Mouse (Mus musculus) heart, embryonic 13.5 days (tissue): ENCODE results near the gene Cd1d1. TPM values are rescaled to one million over a fixed set of nuclear protein-coding genes. Genes with fewer than 3 reads are reported as not detected.

ENCODE experiments used
- ATAC-seq: fragments of 200-750 bp; cut with Nextera tagmentation; 2 replicates; pipeline ENCODE4 v1.8.0; 2017; ENCODE audit warnings: moderate TSS enrichment; ENCODE audit not compliant: insufficient number of reproducible peaks, low FRiP score, low TSS enrichment; ENCODE audit errors: extremely low read depth
- H3K27ac ChIP-seq: fragments of 300-500 bp; sonication (generic); replicated peaks from 2 replicates; pipeline ENCODE4 v1.5.1; 2015; ENCODE audit warnings: moderate library complexity, mild to moderate bottlenecking, inconsistent platforms
- H3K27me3 ChIP-seq: fragments of 300-500 bp; sonication (generic); replicated peaks from 2 replicates; pipeline ENCODE4 v1.6.1; 2015; ENCODE audit warnings: mild to moderate bottlenecking, inconsistent platforms
- H3K36me3 ChIP-seq: fragments of 300-500 bp; sonication (generic); 2 replicates; pipeline ENCODE4 v1.6.1; 2015; ENCODE audit warnings: mild to moderate bottlenecking, inconsistent platforms
- H3K4me1 ChIP-seq: fragments of 300-500 bp; sonication (generic); 2 replicates; pipeline ENCODE4 v1.6.1; 2015; ENCODE audit warnings: inconsistent platforms
- H3K4me2 ChIP-seq: fragments of 300-500 bp; sonication (generic); 2 replicates; pipeline ENCODE4 v1.6.1; 2015; ENCODE audit warnings: inconsistent platforms, mild to moderate bottlenecking, moderate library complexity
- H3K4me3 ChIP-seq: fragments of 300-500 bp; sonication (generic); 2 replicates; pipeline ENCODE4 v1.5.1; 2015; ENCODE audit warnings: moderate library complexity, mild to moderate bottlenecking, inconsistent platforms
- H3K9ac ChIP-seq: fragments of 300-500 bp; sonication (generic); 2 replicates; pipeline ENCODE4 v1.6.1; 2015; ENCODE audit warnings: inconsistent platforms, mild to moderate bottlenecking, moderate library complexity
- H3K9me3 ChIP-seq: fragments of 300-500 bp; sonication (generic); 2 replicates; pipeline ENCODE4 v1.6.1; 2016; ENCODE audit warnings: inconsistent platforms
- whole genome bisulfite sequencing: fragments of 180-500 bp; shearing (Covaris S2); methylation state at CpG from one replicate; pipeline ENCODE4 v1.1.7; 2015; ENCODE audit warnings: mixed read lengths; 5-methylcytosine and 5-hydroxymethylcytosine counted together
- polyA plus RNA-seq: library from polyadenylated mRNA; unstranded; fragments of >200 nt; fragmentation: Nextera tagmentation; extraction: Ambion mirVana; gene quantifications from 2 replicates; pipeline ENCODE4 v1.2.1, GENCODE M21; 2015

Cd1d1 gene
- polyA plus RNA-seq, 1 experiment from 2014 or later = 53.0 TPM

DNA sequence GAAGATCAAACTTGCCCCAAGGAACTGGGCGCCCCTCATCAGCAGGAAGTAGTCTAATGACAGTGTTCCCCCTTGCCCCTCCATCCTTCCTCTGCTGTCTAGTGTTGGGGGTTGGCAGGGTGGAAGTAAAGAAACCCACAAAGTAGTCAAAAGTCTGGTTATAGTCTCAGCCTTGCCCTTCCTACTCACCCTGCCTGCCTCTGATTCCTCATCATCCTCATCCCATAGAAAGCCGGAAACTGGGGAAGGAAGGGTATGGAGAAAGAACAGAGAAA is 37.9 kb downstream of the Cd1d1 start:
- Histone ChIP-seq H3K27ac (no peak overlapping the region), H3K4me2 (no peak overlapping the region), H3K9me3 (no peaks in the 10 kb centered on the region), H3K9ac (no peak overlapping the region), H3K4me3 (no peak overlapping the region), H3K27me3 (no peaks in the 10 kb centered on the region), H3K4me1 (no peaks in the 10 kb centered on the region), H3K36me3 (no peaks in the 10 kb centered on the region)
- no peak for ATAC-seq
- 85% methylated on average over 2 of the region's 2 CpGs for WGBS

DNA sequence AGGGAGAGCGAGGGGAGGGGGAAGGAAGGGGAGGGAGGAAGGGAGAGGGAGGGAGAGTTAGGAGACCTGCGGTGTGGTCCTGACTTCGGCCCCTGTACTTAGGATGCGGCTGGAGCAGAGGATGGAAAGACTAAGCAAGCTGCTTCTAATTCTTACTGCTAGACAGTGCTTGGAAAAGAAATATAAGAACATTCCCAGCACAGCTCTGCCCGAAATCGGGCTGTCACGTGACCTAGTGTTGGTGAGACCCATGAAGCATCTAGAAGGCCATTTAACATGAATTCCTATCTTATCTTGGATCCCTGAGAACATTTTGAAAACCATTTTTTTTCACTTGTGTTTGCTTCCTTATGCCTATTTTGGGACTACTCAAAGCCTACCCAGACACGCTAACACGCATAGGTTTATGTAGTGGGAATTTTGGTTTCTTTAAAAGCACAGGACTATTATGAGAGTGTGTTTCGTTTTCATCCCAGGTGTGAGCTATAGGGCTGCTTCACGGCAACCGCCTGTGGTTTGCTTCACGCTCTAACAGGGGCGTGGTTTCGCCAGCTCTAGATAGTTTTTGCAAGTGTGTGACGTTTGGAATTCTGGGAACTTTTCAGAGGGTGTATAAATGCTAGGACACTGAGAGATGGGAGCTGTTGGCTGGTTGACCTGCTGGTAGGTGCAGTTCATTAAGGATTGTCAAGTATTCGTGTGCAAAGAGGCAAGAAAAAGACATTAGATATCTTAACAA is 38.4 kb downstream of the Cd1d1 start:
- H3K9me3 ChIP-seq = no peaks in the 10 kb centered on the region
- H3K4me2 ChIP-seq = no peak overlapping the region
- H3K9ac ChIP-seq = no peak overlapping the region
- ATAC-seq = no peak
- no peaks in the 10 kb centered on the region for H3K36me3 ChIP-seq
- no peak overlapping the region for H3K27ac ChIP-seq
- no peaks in the 10 kb centered on the region for H3K27me3 ChIP-seq
- H3K4me1 ChIP-seq = no peaks in the 10 kb centered on the region
- H3K4me3 ChIP-seq = no peak overlapping the region
- whole genome bisulfite sequencing = 77% methylated on average over 17 of the region's 17 CpGs

DNA sequence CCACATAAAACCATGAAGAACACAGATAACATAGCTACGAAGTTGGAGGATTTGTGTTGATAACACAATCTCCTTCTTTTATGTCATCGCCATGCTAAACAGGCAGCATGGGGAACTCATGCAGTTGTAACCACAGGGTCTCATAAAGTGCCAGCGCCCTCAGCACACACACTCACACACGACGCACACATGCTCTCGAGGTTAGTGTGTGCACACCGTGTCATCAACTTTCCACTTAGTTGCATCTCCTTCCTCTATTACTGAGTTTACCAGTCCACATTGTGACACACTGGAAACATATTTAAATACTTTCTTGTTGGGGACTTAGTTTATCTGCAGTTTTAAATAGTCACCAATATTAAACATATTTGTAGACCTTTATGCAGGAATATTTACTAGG is 40.2 kb downstream of the Cd1d1 start:
- Histone ChIP-seq H3K36me3 (no peaks in the 10 kb centered on the region), H3K4me3 (no peak overlapping the region), H3K27me3 (no peaks in the 10 kb centered on the region), H3K9ac (no peak overlapping the region), H3K4me1 (no peaks in the 10 kb centered on the region; the same call in 1 of the 2 replicates), H3K27ac (no peak overlapping the region), H3K9me3 (no peaks in the 10 kb centered on the region), H3K4me2 (no peak overlapping the region)
- ATAC-seq = no peak
- 71% methylated on average over 7 of the region's 7 CpGs for WGBS

DNA sequence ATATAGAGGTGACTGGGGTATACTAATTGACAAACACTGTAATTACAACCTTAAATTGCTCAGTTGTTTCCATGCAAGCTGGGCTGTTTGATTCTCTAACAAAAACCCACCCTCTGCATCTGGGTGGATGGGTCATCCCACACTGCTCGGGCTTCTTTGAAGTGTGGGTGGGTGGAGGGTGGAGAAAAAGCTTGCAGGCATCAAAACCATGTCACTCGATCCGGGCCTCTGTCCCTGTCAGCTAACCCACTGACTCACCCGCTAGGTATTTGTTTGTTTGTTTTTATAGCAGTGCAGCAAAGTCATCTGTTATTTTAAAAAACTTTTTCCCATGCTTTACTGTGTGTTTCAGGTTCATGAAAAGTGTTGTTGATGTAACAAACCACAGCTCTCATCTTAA is 43.9 kb downstream of the Cd1d1 start:
- H3K9me3 ChIP-seq = peaks cover 6% of the 10 kb centered on the region; the same call in 1 of the 2 replicates
- H3K4me2 ChIP-seq = no peak overlapping the region
- no peak overlapping the region for H3K9ac ChIP-seq
- no peaks in the 10 kb centered on the region; the same call in 1 of the 2 replicates for H3K4me1 ChIP-seq
- ATAC-seq = no peak
- no peak overlapping the region for H3K27ac ChIP-seq
- WGBS = 19% methylated on average over 4 of the region's 4 CpGs
- no peaks in the 10 kb centered on the region for H3K36me3 ChIP-seq
- no peak overlapping the region for H3K4me3 ChIP-seq
- H3K27me3 ChIP-seq = no peaks in the 10 kb centered on the region

DNA sequence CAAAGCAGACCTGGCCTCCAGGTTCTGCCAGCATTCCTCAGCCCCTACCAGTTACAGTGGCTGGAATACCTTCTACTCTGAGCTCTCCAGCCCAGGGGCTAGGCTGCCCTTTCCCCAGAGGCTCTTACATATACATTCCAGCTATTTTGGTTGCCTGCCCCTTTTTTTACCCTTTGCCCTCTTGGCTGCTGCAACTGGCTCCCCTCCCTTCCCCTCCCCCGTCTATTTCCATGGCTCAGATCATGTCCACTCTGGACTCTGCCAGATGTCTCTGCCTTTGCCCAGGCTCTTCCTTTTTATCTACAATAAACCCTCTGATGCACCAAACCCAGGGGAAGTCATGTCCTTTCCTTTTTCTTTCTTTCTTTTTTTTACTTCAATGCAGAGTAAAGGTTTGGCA is 44.7 kb downstream of the Cd1d1 start:
- H3K36me3 ChIP-seq = no peaks in the 10 kb centered on the region
- no peaks in the 10 kb centered on the region for H3K27me3 ChIP-seq
- H3K9me3 ChIP-seq = peaks cover 6% of the 10 kb centered on the region; the same call in 1 of the 2 replicates
- no peak overlapping the region for H3K27ac ChIP-seq
- no peaks in the 10 kb centered on the region; the same call in 1 of the 2 replicates for H3K4me1 ChIP-seq
- H3K9ac ChIP-seq = no peak overlapping the region
- H3K4me3 ChIP-seq = no peak overlapping the region
- H3K4me2 ChIP-seq = no peak overlapping the region
- ATAC-seq = no peak
- WGBS = 25% methylated on average over 1 of the region's 1 CpGs

DNA sequence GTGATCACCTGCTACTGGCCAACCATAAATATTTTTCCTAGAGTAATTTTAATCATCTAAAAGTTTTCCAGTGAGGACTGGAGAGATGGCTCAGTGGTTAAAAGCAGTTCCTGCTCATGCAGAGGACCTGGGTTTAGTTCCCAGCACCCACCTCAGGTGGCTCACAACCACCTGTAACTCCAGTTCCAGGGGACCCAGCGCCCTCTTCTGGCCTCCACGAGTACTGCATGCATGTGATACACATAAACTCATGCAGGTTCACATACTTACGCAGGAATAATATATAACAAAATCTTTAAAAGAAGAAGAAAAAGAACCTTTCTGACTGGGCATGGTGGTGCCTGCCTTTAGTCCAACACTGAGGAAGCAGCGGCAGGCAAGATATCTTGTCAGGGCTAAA is 45.4 kb downstream of the Cd1d1 start:
- no peak overlapping the region for H3K9ac ChIP-seq
- H3K27me3 ChIP-seq = no peaks in the 10 kb centered on the region
- H3K4me2 ChIP-seq = no peak overlapping the region
- no peaks in the 10 kb centered on the region for H3K36me3 ChIP-seq
- no peaks in the 10 kb centered on the region; the same call in 1 of the 2 replicates for H3K4me1 ChIP-seq
- no peak overlapping the region for H3K27ac ChIP-seq
- H3K9me3 ChIP-seq = peaks cover 6% of the 10 kb centered on the region; the same call in 1 of the 2 replicates
- H3K4me3 ChIP-seq = no peak overlapping the region
- ATAC-seq = no peak
- 83% methylated on average over 4 of the region's 4 CpGs for WGBS

DNA sequence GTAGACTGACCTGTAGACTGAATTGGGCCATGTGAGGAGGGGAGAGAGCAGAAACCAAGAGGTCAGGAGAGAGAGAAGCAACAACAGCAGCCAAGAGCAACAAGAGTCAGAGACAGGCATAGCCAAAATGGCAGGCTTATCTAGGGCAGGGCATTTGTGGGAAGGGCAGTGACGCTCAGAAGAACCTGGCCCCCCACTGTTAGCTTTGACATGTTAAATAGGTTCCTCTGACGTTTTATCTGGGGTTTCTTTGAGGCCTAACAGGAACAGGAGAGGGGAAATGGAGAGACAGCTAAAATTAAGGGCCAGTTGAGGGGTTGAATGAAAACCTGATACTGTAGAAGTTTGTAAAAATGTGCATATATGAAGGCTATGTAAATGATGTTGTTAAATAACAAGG is 48.6 kb downstream of the Cd1d1 start:
- no peak overlapping the region for H3K4me3 ChIP-seq
- H3K27me3 ChIP-seq = no peaks in the 10 kb centered on the region
- H3K27ac ChIP-seq = no peak overlapping the region
- no peaks in the 10 kb centered on the region; the same call in 1 of the 2 replicates for H3K4me1 ChIP-seq
- no peak overlapping the region for H3K9ac ChIP-seq
- no peak overlapping the region for H3K4me2 ChIP-seq
- WGBS = 16% methylated on average over 2 of the region's 2 CpGs
- no peak for ATAC-seq
- no peaks in the 10 kb centered on the region for H3K36me3 ChIP-seq
- H3K9me3 ChIP-seq = peaks cover 6% of the 10 kb centered on the region; the same call in 1 of the 2 replicates

Other genes with a start within 250 kb of the Cd1d1 start
- 3.6 and 4.2 TPM in 2 replicates for gene Dclk2, start 78.6 kb downstream of the Cd1d1 start, polyA plus RNA-seq
- gene Kirrel, start 175.3 kb upstream of the Cd1d1 start, polyA plus RNA-seq = 14.7 and 15.4 TPM in 2 replicates